Mouse (Mus musculus) liver, adult 2 months (tissue): ENCODE measurements around the gene Rpgrip1. TPM values are rescaled to one million over a fixed set of nuclear protein-coding genes. Genes with fewer than 3 reads are reported as not detected.

ENCODE experiments used
- DNase-seq: peaks from one replicate; pipeline ENCODE4 v3.0.0-alpha.2; 2011; ENCODE audit warnings: low read depth, low spot score; ENCODE audit errors: extremely low read depth
- H3K27ac ChIP-seq: fragments of 200-500 bp; replicated peaks from 2 replicates; pipeline ENCODE4 v1.5.1; 2012; ENCODE audit warnings: low read depth, mild to moderate bottlenecking, control low read depth, inconsistent platforms, low read length; ENCODE audit not compliant: insufficient read depth
- H3K27me3 ChIP-seq: fragments of 200-500 bp; 2 replicates; pipeline ENCODE4 v1.6.1; 2012; ENCODE audit warnings: mild to moderate bottlenecking, moderate library complexity, low read length, inconsistent platforms; ENCODE audit not compliant: control insufficient read depth, insufficient read depth
- H3K36me3 ChIP-seq: fragments of 200-500 bp; 2 replicates; pipeline ENCODE4 v1.6.1; 2012; ENCODE audit warnings: low read length, inconsistent platforms; ENCODE audit not compliant: control insufficient read depth, insufficient read depth
- H3K4me1 ChIP-seq: fragments of 200-500 bp; 2 replicates; pipeline ENCODE4 v1.6.1; 2011; ENCODE audit warnings: low read length; ENCODE audit not compliant: control insufficient read depth, insufficient read depth
- H3K4me3 ChIP-seq: fragments of 200-500 bp; 2 replicates; pipeline ENCODE4 v1.5.1; 2011; ENCODE audit warnings: low read depth, mild to moderate bottlenecking, control low read depth, low read length, moderate library complexity; ENCODE audit not compliant: insufficient read depth
- H3K79me2 ChIP-seq: fragments of 200-500 bp; 2 replicates; pipeline ENCODE4 v1.6.1; 2012; ENCODE audit warnings: inconsistent platforms, mild to moderate bottlenecking, low read length, moderate library complexity; ENCODE audit not compliant: control insufficient read depth, insufficient read depth
- H3K9ac ChIP-seq: fragments of 200-500 bp; 2 replicates; pipeline ENCODE4 v1.6.1; 2012; ENCODE audit warnings: low read depth, mild to moderate bottlenecking, control low read depth, inconsistent platforms, low read length
- CTCF ChIP-seq: fragments of 200-500 bp; IDR thresholded peaks from 2 replicates; pipeline ENCODE4 v1.5.1; 2011; ENCODE audit warnings: low read depth, low read length, control low read depth
- POLR2A ChIP-seq: fragments of 200-500 bp; IDR thresholded peaks from 2 replicates; pipeline ENCODE4 v1.6.1; 2011; ENCODE audit warnings: low read length, control low read depth; ENCODE audit not compliant: insufficient read depth; ENCODE audit errors: extremely low read depth
- WGBS: fragments of 180-500 bp; shearing (Covaris S2); methylation state at CpG from one replicate; pipeline ENCODE4 v1.1.7; 2018; 5-methylcytosine and 5-hydroxymethylcytosine counted together
- polyA plus RNA-seq: library from polyadenylated mRNA; depleted of rRNA; stranded (reverse); fragments of >200 nt; gene quantifications from 2 replicates; pipeline ENCODE4 v1.2.3, GENCODE M21; 2012
- total RNA-seq: library from RNA; depleted of rRNA; stranded (reverse); fragments of >200 nt; gene quantifications from 2 replicates; pipeline ENCODE4 v1.2.3, GENCODE M21; 2014

Gene Rpgrip1
- total and polyA plus RNA-seq, 2 experiments: 0.50 to 0.55 TPM

GRCm38 (mm10) chr14:52155008-52155407, 44.5 kb downstream of the Rpgrip1 start:
- no peak for DNase-seq
- no peaks in the 10 kb centered on the region for H3K27me3 ChIP-seq
- no peak overlapping the region for H3K9ac ChIP-seq
- no peak for TF ChIP-seq CTCF
- no peak for TF ChIP-seq POLR2A
- no peak overlapping the region for H3K27ac ChIP-seq
- peaks cover 8% of the 10 kb centered on the region; the same call in 1 of the 2 replicates for H3K36me3 ChIP-seq
- H3K79me2 ChIP-seq: no peaks in the 10 kb centered on the region
- no peak overlapping the region for H3K4me3 ChIP-seq
- no peaks in the 10 kb centered on the region for H3K4me1 ChIP-seq
- WGBS: 91% methylated on average over 2 of the region's 2 CpGs

GRCm38 (mm10) chr14:52160911-52161310, 50.4 kb downstream of the Rpgrip1 start:
- TF ChIP-seq POLR2A (no peak), CTCF (no peak)
- Histone ChIP-seq H3K27me3 (no peaks in the 10 kb centered on the region), H3K27ac (no peak overlapping the region), H3K79me2 (no peaks in the 10 kb centered on the region), H3K4me3 (no peak overlapping the region), H3K4me1 (no peaks in the 10 kb centered on the region), H3K9ac (no peak overlapping the region), H3K36me3 (peaks cover 47% of the 10 kb centered on the region)
- DNase-seq: no peak
- 82% methylated on average over 6 of the region's 6 CpGs for WGBS

- no peak for DNase-seq
- 93% methylated on average over 2 of the region's 2 CpGs for WGBS
Observed at GRCm38 (mm10) chr14:52166571-52166970, 56.1 kb downstream of the Rpgrip1 start.

GRCm38 (mm10) chr14:52188788-52189187, 78.3 kb downstream of the Rpgrip1 start:
- H3K79me2 ChIP-seq: peaks cover 6% of the 10 kb centered on the region; the same call in 1 of the 2 replicates
- no peak for DNase-seq

More at GRCm38 (mm10) chr14:52166571-52166970, 56.1 kb downstream of the Rpgrip1 start:
- no peak overlapping the region for H3K4me3 ChIP-seq
- H3K79me2 ChIP-seq: no peaks in the 10 kb centered on the region
- no peak overlapping the region for H3K27ac ChIP-seq
- no peaks in the 10 kb centered on the region for H3K4me1 ChIP-seq
- TF ChIP-seq POLR2A: no peak
- H3K36me3 ChIP-seq: peaks cover 51% of the 10 kb centered on the region
- H3K9ac ChIP-seq: no peak overlapping the region
- no peaks in the 10 kb centered on the region for H3K27me3 ChIP-seq

GRCm38 (mm10) chr14:52189519-52189918, 79.0 kb downstream of the Rpgrip1 start:
- H3K4me3 ChIP-seq: no peak overlapping the region
- H3K27me3 ChIP-seq: no peaks in the 10 kb centered on the region
- no peak for DNase-seq
- H3K9ac ChIP-seq: no peak overlapping the region
- peaks cover 11% of the 10 kb centered on the region; the same call in 1 of the 2 replicates for H3K79me2 ChIP-seq
- TF ChIP-seq CTCF (no peak), POLR2A (no peak)
- H3K36me3 ChIP-seq: peaks cover 4% of the 10 kb centered on the region; the same call in 1 of the 2 replicates
- H3K4me1 ChIP-seq: no peaks in the 10 kb centered on the region
- 71% methylated on average over 2 of the region's 2 CpGs for WGBS
- H3K27ac ChIP-seq: no peak overlapping the region

More at GRCm38 (mm10) chr14:52188788-52189187, 78.3 kb downstream of the Rpgrip1 start:
- H3K9ac ChIP-seq: no peak overlapping the region
- no peaks in the 10 kb centered on the region for H3K27me3 ChIP-seq
- 75% methylated on average over 1 of the region's 1 CpGs for WGBS
- no peaks in the 10 kb centered on the region for H3K4me1 ChIP-seq
- peaks cover 6% of the 10 kb centered on the region; the same call in 1 of the 2 replicates for H3K36me3 ChIP-seq
- H3K27ac ChIP-seq: no peak overlapping the region
- TF ChIP-seq CTCF (no peak), POLR2A (no peak)
- no peak overlapping the region for H3K4me3 ChIP-seq

GRCm38 (mm10) chr14:52190740-52191359, 80.3 kb downstream of the Rpgrip1 start:
- no peak overlapping the region for H3K27ac ChIP-seq
- peak; percentile 50 for DNase-seq
- peaks cover 11% of the 10 kb centered on the region; the same call in 1 of the 2 replicates for H3K79me2 ChIP-seq
- peaks cover 4% of the 10 kb centered on the region; the same call in 1 of the 2 replicates for H3K36me3 ChIP-seq
- no peak overlapping the region for H3K4me3 ChIP-seq
- H3K9ac ChIP-seq: no peak overlapping the region
- TF ChIP-seq CTCF (peak; percentile 86), POLR2A (no peak)
- no peaks in the 10 kb centered on the region for H3K27me3 ChIP-seq
- peaks cover 1% of the 10 kb centered on the region; the same call in 1 of the 2 replicates for H3K4me1 ChIP-seq
